Mouse (Mus musculus) ES-Bruce4 (cell line): ENCODE measurements around the gene Zfp523. TPM values are rescaled to one million over a fixed set of nuclear protein-coding genes. Genes with fewer than 3 reads are reported as not detected.

Source experiments
- H3K27ac ChIP-seq: 2 replicates; pipeline ENCODE4 v1.5.1; 2012; ENCODE audit warnings: low read length, inconsistent platforms; ENCODE audit not compliant: insufficient read depth
- H3K27me3 ChIP-seq: 2 replicates; pipeline ENCODE4 v1.6.1; 2012; ENCODE audit warnings: mild to moderate bottlenecking, low read length, inconsistent platforms; ENCODE audit not compliant: control insufficient read depth, poor library complexity, insufficient read depth, severe bottlenecking
- H3K36me3 ChIP-seq: 2 replicates; pipeline ENCODE4 v1.6.1; 2012; ENCODE audit warnings: inconsistent platforms, mild to moderate bottlenecking, low read length, moderate library complexity; ENCODE audit not compliant: control insufficient read depth, poor library complexity, insufficient read depth, severe bottlenecking
- H3K4me1 ChIP-seq: one replicate; pipeline ENCODE4 v1.8.1; 2011; ENCODE audit warnings: low read length; ENCODE audit not compliant: control insufficient read depth, insufficient read depth
- H3K4me3 ChIP-seq: 2 replicates; pipeline ENCODE4 v1.5.1; 2011; ENCODE audit warnings: low read depth, mild to moderate bottlenecking, low read length
- H3K9ac ChIP-seq: 2 replicates; pipeline ENCODE4 v1.6.1; 2012; ENCODE audit warnings: low read depth, mild to moderate bottlenecking, inconsistent platforms; ENCODE audit not compliant: poor library complexity, severe bottlenecking
- H3K9me3 ChIP-seq: replicated peaks from 2 replicates; pipeline ENCODE4 v1.6.1; 2012; ENCODE audit warnings: mild to moderate bottlenecking, low read length, inconsistent platforms; ENCODE audit not compliant: control insufficient read depth, poor library complexity, insufficient read depth, severe bottlenecking
- CTCF ChIP-seq: IDR thresholded peaks from one replicate; pipeline ENCODE4 v1.8.1; 2011; ENCODE audit warnings: low read depth, low read length
- EP300 ChIP-seq: IDR thresholded peaks from 2 replicates; pipeline ENCODE4 v1.6.1; 2011; ENCODE audit warnings: low read depth, low read length; ENCODE audit not compliant: insufficient read depth
- POLR2A ChIP-seq: IDR thresholded peaks from one replicate; pipeline ENCODE4 v1.8.1; 2011; ENCODE audit warnings: low read length; ENCODE audit not compliant: insufficient read depth
- polyA plus RNA-seq: library from polyadenylated mRNA; stranded (reverse); fragments of >200 nt; gene quantifications from 2 replicates; pipeline ENCODE4 v1.2.4, GENCODE M21; 2011; ENCODE audit warnings: low read depth; ENCODE audit not compliant: missing spikeins, insufficient read depth, insufficient read length

Zfp523 gene
- polyA plus RNA-seq, 1 experiment, result 16.6 TPM

GRCm38 (mm10) chr17:28223561-28224391 is 46.8 kb downstream of the Zfp523 start:
- no peaks in the 10 kb centered on the region; the same call in 1 of the 2 replicates for H3K36me3 ChIP-seq
- peaks cover 1% of the 10 kb centered on the region for H3K4me1 ChIP-seq
- H3K27me3 ChIP-seq, result no peaks in the 10 kb centered on the region
- peak overlapping the region; percentile 30 for H3K27ac ChIP-seq
- H3K9ac ChIP-seq, result peak overlapping the region; percentile 67
- no peaks in the 10 kb centered on the region for H3K9me3 ChIP-seq
- H3K4me3 ChIP-seq, result peak overlapping the region; percentile 65
- TF ChIP-seq EP300 (peak; percentile 38; the same call in 1 of the 2 replicates), POLR2A (peak; percentile 71), CTCF (no peak)

GRCm38 (mm10) chr17:28224615-28225014 is 47.7 kb downstream of the Zfp523 start:
- Histone ChIP-seq H3K9me3 (no peaks in the 10 kb centered on the region), H3K4me3 (no peak overlapping the region), H3K36me3 (no peaks in the 10 kb centered on the region; the same call in 1 of the 2 replicates), H3K9ac (no peak overlapping the region), H3K27ac (peak overlapping the region; percentile 66), H3K27me3 (no peaks in the 10 kb centered on the region), H3K4me1 (peaks cover 1% of the 10 kb centered on the region)
- TF ChIP-seq EP300 (no peak), POLR2A (no peak), CTCF (no peak)

GRCm38 (mm10) chr17:28226014-28226413 is 49.1 kb downstream of the Zfp523 start:
- H3K4me3 ChIP-seq, result peak overlapping the region; percentile 47
- H3K36me3 ChIP-seq, result no peaks in the 10 kb centered on the region; the same call in 1 of the 2 replicates
- H3K27me3 ChIP-seq, result no peaks in the 10 kb centered on the region
- TF ChIP-seq POLR2A (no peak), EP300 (peak; percentile 83), CTCF (peak; percentile 100)
- H3K4me1 ChIP-seq, result peaks cover 5% of the 10 kb centered on the region
- no peaks in the 10 kb centered on the region for H3K9me3 ChIP-seq
- H3K27ac ChIP-seq, result no peak overlapping the region
- H3K9ac ChIP-seq, result no peak overlapping the region

DNA sequence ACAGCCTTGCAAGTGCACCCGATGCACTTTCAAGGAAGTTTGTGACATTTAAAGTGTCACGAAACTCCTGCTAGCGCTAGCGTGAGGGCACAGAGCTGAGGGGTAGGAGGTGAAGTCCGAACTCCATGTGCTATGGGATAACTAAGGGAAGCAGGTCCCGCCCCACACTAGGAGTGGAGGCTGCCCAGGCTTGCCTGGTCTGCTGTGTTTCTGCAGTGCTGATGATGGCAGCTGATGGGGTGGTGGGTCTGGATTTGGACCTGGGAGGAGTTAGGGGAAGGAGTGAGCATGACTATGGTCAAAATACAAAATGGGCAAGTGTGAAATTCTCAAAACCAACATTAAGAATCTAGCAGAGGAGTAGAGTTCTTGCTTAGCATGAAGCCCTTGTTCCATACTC is 53.6 kb downstream of the Zfp523 start:
- H3K27ac ChIP-seq, result peak overlapping the region; percentile 25
- H3K4me1 ChIP-seq, result peaks cover 6% of the 10 kb centered on the region
- peak overlapping the region; percentile 4 for H3K9ac ChIP-seq
- no peaks in the 10 kb centered on the region for H3K9me3 ChIP-seq
- TF ChIP-seq EP300, result no peak
- TF ChIP-seq CTCF, result no peak
- no peak for TF ChIP-seq POLR2A
- no peak overlapping the region for H3K4me3 ChIP-seq
- H3K36me3 ChIP-seq, result no peaks in the 10 kb centered on the region; the same call in 1 of the 2 replicates
- no peaks in the 10 kb centered on the region for H3K27me3 ChIP-seq

DNA sequence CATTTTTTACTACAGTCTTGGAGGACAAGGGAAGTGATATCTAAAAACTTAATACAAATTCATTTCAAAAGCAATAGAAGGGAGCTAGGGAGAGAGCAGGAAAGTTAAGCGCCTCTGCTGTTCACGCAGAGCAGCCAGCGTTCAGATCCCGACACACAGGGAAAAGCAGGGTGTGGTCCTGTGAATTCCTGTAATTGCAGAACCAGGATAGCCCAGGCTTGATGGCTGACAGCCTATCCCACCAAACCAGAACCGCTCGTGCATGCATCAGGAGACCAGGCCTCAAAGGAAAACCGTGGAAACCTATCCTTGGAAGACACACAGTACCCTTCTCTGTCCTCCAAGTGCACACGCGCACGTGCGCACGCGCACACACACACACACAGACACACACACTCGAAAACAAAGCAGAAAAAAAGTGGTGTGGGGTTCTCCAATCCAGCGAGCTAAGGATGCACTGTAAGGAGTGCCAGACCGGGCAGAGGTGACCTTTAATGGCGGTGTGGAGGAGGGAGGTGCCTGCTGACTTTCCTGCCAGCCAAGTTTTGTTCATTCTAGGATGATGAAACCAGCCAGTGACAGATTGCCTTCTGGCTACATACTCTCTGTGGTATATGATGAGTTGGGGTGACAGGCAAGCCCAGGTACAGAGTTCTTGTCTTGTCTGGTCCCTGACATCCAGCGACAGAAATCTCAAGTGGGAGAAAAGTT is 54.3 kb downstream of the Zfp523 start:
- H3K4me3 ChIP-seq, result no peak overlapping the region
- H3K27ac ChIP-seq, result peak overlapping the region; percentile 25
- H3K27me3 ChIP-seq, result no peaks in the 10 kb centered on the region
- H3K4me1 ChIP-seq, result peaks cover 6% of the 10 kb centered on the region
- peak overlapping the region; percentile 4 for H3K9ac ChIP-seq
- H3K9me3 ChIP-seq, result no peaks in the 10 kb centered on the region
- 0 out of 2 replicates have a peak, but pooled peaks have one; percentile 12 for TF ChIP-seq EP300
- no peak for TF ChIP-seq POLR2A
- no peak for TF ChIP-seq CTCF
- no peaks in the 10 kb centered on the region; the same call in 1 of the 2 replicates for H3K36me3 ChIP-seq
